Mouse (Mus musculus): ENCODE measurements around the gene Fga.

DNA sequence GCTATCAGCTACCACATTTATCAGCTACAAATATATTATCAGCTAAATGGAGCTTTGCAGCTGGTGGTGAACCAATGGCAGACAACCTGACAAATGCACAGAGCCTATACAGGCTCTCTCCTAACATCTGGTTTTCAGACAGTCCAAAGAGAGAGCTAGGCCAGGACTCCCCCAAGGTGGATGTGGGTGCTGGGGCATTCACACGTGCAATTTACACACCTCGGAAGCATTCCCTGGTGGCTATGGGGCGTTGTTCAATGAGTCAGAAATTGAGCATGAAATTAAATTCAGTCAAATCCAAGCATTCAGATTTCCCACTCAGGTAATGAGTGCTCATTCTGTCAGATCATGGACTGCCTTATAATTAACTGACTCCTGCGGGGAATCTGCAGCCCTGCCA lies 14.3 kb upstream of the Fga start:
- TF ChIP-seq ZKSCAN1 (IDR thresholded peaks at IDR 0.05; ENCODE audit: low read depth, low read length), result no peak
- no peak for TF ChIP-seq CTCF (IDR thresholded peaks at IDR 0.05 in 2 of 3, conservative IDR thresholded peaks at IDR 0.05 in 1 of 3; ENCODE audit: control insufficient read depth in 1 of 3, insufficient read depth in 1 of 3, low read depth in 2 of 3, low read length in 3 of 3, poor library complexity in 1 of 3, severe bottlenecking in 1 of 3)
- no peak for TF ChIP-seq RAD21 (IDR thresholded peaks at IDR 0.05; ENCODE audit: low read depth, low read length)
- TF ChIP-seq HCFC1 (IDR thresholded peaks at IDR 0.05; ENCODE audit: low read depth, low read length), result no peak
- TF ChIP-seq MAX (IDR thresholded peaks at IDR 0.05; ENCODE audit: low read length), result no peak
- no peak for TF ChIP-seq MAZ (IDR thresholded peaks at IDR 0.05; ENCODE audit: low read depth, low read length)
- TF ChIP-seq TAL1 (IDR thresholded peaks at IDR 0.05; ENCODE audit: low read length), result no peak

Data from MEL (cell line).